Mouse (Mus musculus) hindbrain, postnatal 0 days (tissue): Measurements from ENCODE around the gene Tmem189. TPM values are rescaled to one million over a fixed set of nuclear protein-coding genes. Genes with fewer than 3 reads are reported as not detected.

Experiments used
- ATAC-seq: fragments of 200-750 bp; cut with Nextera tagmentation; 2 replicates; pipeline ENCODE4 v1.8.0; 2017; ENCODE audit warnings: mild to moderate bottlenecking, moderate TSS enrichment, moderate library complexity
- DNase-seq: peaks from one replicate; pipeline ENCODE4 v3.0.0-alpha.2; 2015; ENCODE audit warnings: low spot score
- H3K27ac ChIP-seq: fragments of 300-500 bp; sonication (generic); 2 replicates; pipeline ENCODE4 v1.5.1; 2014; ENCODE audit warnings: mild to moderate bottlenecking
- H3K27me3 ChIP-seq: fragments of 300-500 bp; sonication (generic); 2 replicates; pipeline ENCODE4 v1.6.1; 2014; ENCODE audit warnings: low read length, mixed read lengths; ENCODE audit not compliant: insufficient read depth
- H3K36me3 ChIP-seq: fragments of 300-500 bp; sonication (generic); 2 replicates; pipeline ENCODE4 v1.6.1; 2014; ENCODE audit warnings: low read length, mixed read lengths; ENCODE audit not compliant: insufficient read depth
- H3K4me1 ChIP-seq: fragments of 300-500 bp; sonication (generic); 2 replicates; pipeline ENCODE4 v1.6.1; 2014; ENCODE audit warnings: antibody characterized with exemption, low read length, mixed read lengths; ENCODE audit not compliant: insufficient read depth
- H3K4me2 ChIP-seq: fragments of 300-500 bp; sonication (generic); 2 replicates; pipeline ENCODE4 v1.6.1; 2014; ENCODE audit warnings: low read depth, mild to moderate bottlenecking, low read length, moderate library complexity, mixed read lengths
- H3K4me3 ChIP-seq: fragments of 300-500 bp; sonication (generic); 2 replicates; pipeline ENCODE4 v1.5.1; 2014; ENCODE audit warnings: low read length
- H3K9ac ChIP-seq: fragments of 300-500 bp; sonication (generic); replicated peaks from 2 replicates; pipeline ENCODE4 v1.6.1; 2014; ENCODE audit warnings: mild to moderate bottlenecking, low read length, moderate library complexity, mixed read lengths
- H3K9me3 ChIP-seq: fragments of 300-500 bp; sonication (generic); 2 replicates; pipeline ENCODE4 v1.6.1; 2016; ENCODE audit warnings: low read length, mixed read lengths
- CTCF ChIP-seq: IDR thresholded peaks from 2 replicates; pipeline ENCODE4 v1.5.1; 2016; ENCODE audit warnings: antibody characterized with exemption, control low read depth, low read depth
- WGBS: fragments of 180-500 bp; shearing (Covaris S2); extraction: QIAGEN DNeasy Blood & Tissue Kit; methylation state at CpG from one replicate; pipeline ENCODE4 v1.1.7; 2014; 5-methylcytosine and 5-hydroxymethylcytosine counted together
- polyA plus RNA-seq: library from polyadenylated mRNA; unstranded; fragments of >200 nt; fragmentation: Nextera tagmentation; extraction: Ambion mirVana; gene quantifications from 2 replicates; pipeline ENCODE4 v1.2.1, GENCODE M21; 2015
- total RNA-seq: library from RNA; depleted of rRNA; stranded (reverse); fragments of >200 nt; gene quantifications from 2 replicates; pipeline ENCODE4 v1.2.3, GENCODE M21; 2014

The Tmem189 gene
- total and polyA plus RNA-seq, 2 experiments from 2014 or later: 41.4 to 79.9 TPM

DNA sequence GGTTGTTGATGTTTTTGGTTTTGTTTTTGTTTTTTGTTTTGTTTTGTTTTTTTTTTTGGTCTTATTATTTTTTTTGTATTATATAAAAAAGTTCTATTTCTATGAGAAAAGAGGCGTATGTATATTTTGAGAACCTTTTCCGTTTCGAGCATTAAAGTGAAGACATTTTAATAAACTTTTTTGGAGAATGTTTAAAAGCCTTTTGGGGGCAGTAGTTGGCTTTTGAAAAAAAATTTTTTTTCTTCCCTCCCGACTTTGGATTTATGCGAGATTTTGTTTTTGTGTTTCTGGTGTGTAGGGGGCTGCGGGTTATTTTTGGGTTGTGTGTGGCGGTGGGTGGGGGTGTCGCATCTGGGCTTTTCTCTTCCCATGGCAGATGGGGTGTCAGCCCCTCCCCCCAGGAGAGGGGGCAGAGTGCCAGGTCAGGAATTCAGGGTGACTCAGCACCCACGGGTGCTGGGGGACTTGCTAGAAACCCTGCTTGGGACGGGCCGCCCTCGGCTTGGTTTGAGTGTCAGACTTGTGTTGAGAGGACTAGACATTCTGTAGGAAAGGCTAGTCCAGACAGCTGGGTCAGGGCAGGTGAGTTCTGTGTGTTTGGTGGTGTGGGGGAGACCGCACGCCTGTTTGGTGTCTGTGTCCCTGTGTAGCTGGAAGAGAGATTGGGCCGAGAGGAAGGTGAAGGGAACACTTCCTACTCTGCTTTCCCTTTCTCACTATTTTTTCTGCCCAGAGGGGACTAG, 768 bp upstream of the Tmem189 start:
- peaks cover 8% of the 10 kb centered on the region; the same call in 1 of the 2 replicates for H3K27me3 ChIP-seq
- no peaks in the 10 kb centered on the region for H3K4me1 ChIP-seq
- H3K4me3 ChIP-seq: peak overlapping the region; percentile 69
- peak overlapping the region; percentile 79 for H3K4me2 ChIP-seq
- H3K27ac ChIP-seq: no peak overlapping the region
- H3K9ac ChIP-seq: peak overlapping the region; percentile 66; the same call in 1 of the 2 replicates
- ATAC-seq: no peak
- H3K36me3 ChIP-seq: no peaks in the 10 kb centered on the region
- 59% methylated on average over 15 of the region's 15 CpGs for WGBS
- DNase-seq: no peak
- TF ChIP-seq CTCF: no peak
- H3K9me3 ChIP-seq: no peaks in the 10 kb centered on the region

DNA sequence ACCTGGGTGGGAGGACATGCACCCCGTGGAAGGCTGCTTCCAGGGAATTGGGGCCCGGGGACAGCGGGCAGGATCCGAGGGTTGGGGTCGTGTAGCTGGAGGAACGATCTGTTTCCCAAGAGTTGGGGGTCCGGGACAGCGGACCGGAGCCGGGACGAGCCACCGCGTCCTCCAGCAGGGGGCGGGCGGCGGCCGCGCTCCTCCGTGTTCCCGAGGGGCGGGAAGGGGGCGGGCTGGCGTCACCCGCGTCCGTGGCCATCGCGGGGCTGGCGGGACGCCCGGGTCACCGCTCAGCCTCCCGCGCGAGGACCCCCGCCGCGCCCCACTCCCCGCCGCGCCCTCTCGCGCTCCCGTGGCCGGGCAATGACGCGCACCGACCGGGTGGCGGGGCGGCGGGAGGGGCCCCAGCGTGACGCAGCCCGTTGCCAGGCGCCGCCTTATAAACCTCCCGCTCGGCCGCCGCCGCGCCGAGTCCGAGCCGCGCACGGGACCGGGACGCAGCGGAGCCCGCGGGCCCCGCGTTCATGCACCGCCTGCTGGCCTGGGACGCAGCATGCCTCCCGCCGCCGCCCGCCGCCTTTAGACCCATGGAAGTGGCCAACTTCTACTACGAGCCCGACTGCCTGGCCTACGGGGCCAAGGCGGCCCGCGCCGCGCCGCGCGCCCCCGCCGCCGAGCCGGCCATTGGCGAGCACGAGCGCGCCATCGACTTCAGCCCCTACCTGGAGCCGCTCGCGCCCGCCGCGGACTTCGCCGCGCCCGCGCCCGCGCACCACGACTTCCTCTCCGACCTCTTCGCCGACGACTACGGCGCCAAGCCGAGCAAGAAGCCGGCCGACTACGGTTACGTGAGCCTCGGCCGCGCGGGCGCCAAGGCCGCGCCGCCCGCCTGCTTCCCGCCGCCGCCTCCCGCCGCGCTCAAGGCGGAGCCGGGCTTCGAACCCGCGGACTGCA, 847 bp downstream of the Tmem189 start, which contains the start of gene Cebpb:
Gene Cebpb (plus strand): TSS at position 418 of the 954 bp plus-strand sequence.
- peaks cover 8% of the 10 kb centered on the region; the same call in 1 of the 2 replicates for H3K27me3 ChIP-seq

DNA sequence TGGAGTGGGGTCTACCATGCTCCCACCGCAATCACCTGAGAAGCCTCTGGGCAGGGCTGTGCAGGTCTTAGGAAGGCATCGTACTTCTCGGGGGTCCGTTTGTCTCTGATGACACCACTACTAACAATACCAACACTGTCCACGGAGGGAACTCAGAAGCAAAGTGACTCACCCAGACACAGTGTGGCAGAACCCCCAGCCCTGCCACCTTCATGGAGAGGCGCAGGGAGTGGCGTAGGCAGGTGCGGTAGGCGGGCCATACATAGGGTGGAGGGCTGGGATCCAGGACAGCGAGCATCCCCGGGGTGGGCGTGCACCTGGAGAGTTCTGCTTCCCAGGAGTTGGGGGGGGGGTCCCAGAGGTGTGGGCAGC, 1.5 kb downstream of the Tmem189 start:
- ATAC-seq: peak; percentile 60
- Histone ChIP-seq H3K4me1 (no peaks in the 10 kb centered on the region), H3K27ac (no peak overlapping the region), H3K4me2 (peak overlapping the region; percentile 79), H3K27me3 (peaks cover 8% of the 10 kb centered on the region; the same call in 1 of the 2 replicates), H3K9me3 (no peaks in the 10 kb centered on the region), H3K4me3 (peak overlapping the region; percentile 69), H3K36me3 (no peaks in the 10 kb centered on the region), H3K9ac (no peak overlapping the region)
- no peak; the same call in 1 of the 2 replicates for TF ChIP-seq CTCF
- DNase-seq: peak; percentile 47
- 24% methylated on average over 12 of the region's 12 CpGs for WGBS

More for the DNA sequence above, 847 bp downstream of the Tmem189 start, which contains the start of gene Cebpb:
- Histone ChIP-seq H3K36me3 (no peaks in the 10 kb centered on the region), H3K9ac (peak within 1 kb of the TSS; percentile 66), H3K4me3 (peak within 1 kb of the TSS; percentile 69), H3K4me1 (no peaks in the 10 kb centered on the region), H3K27ac (peak within 1 kb of the TSS; percentile 80), H3K4me2 (peak within 1 kb of the TSS; percentile 79), H3K9me3 (no peaks in the 10 kb centered on the region)
- DNase-seq (peak; percentile 81), ATAC-seq (peak; percentile 58)
- no peak; the same call in 1 of the 2 replicates for TF ChIP-seq CTCF
- WGBS: under 1% methylated on average over 81 of the region's 147 CpGs

DNA sequence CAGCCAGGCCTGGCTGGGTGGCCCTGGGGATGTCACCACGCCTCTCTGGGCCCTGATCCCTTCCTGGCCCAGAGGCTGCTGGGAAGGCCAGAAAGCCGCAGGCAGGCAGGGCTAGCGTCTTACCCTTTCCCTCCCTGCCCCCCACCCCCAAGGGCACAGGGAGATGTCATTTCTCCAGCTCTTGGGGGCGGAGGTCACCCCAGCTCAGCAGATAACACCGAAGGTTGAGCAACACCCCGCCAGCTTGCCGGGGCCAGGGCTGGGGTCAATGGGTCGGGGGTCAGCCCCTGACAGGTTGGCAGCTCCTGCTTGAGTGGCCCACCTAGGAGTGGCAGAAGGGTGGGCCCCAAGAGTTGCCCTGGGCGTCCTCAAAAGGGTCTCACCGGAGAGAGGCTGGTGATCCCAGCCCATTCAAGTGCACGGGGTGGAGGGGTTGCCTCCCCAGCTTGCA, 1.9 kb downstream of the Tmem189 start:
- WGBS: 57% methylated on average over 11 of the region's 11 CpGs
- no peak overlapping the region for H3K9ac ChIP-seq
- no peak for TF ChIP-seq CTCF
- H3K4me1 ChIP-seq: no peaks in the 10 kb centered on the region
- no peak overlapping the region for H3K4me2 ChIP-seq
- H3K27me3 ChIP-seq: peaks cover 8% of the 10 kb centered on the region; the same call in 1 of the 2 replicates
- ATAC-seq (no peak), DNase-seq (no peak)
- no peak overlapping the region for H3K4me3 ChIP-seq
- H3K36me3 ChIP-seq: no peaks in the 10 kb centered on the region
- H3K9me3 ChIP-seq: no peaks in the 10 kb centered on the region
- H3K27ac ChIP-seq: no peak overlapping the region

DNA sequence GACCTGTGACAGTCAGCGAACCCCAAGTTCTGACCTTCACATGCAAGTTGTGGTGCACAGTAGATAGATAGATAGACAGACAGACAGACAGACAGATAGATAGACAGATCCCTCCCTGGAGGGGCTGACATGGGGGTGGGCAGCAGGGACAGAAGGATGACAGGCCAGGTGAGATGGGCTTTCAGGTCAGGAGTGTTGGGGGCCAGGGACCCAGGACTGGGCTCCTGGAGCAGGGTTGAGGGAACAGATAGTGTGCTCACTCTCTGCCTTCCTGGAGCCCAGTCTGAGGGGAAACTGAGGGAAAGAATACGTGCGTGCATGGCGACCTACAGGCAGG, 2.4 kb downstream of the Tmem189 start:
- no peak overlapping the region for H3K9ac ChIP-seq
- 89% methylated on average over 4 of the region's 4 CpGs for WGBS
- no peak for TF ChIP-seq CTCF
- DNase-seq (no peak), ATAC-seq (no peak)
- H3K9me3 ChIP-seq: no peaks in the 10 kb centered on the region
- no peaks in the 10 kb centered on the region for H3K36me3 ChIP-seq
- H3K4me2 ChIP-seq: no peak overlapping the region
- no peaks in the 10 kb centered on the region for H3K4me1 ChIP-seq
- H3K4me3 ChIP-seq: no peak overlapping the region
- peaks cover 8% of the 10 kb centered on the region; the same call in 1 of the 2 replicates for H3K27me3 ChIP-seq
- H3K27ac ChIP-seq: no peak overlapping the region

DNA sequence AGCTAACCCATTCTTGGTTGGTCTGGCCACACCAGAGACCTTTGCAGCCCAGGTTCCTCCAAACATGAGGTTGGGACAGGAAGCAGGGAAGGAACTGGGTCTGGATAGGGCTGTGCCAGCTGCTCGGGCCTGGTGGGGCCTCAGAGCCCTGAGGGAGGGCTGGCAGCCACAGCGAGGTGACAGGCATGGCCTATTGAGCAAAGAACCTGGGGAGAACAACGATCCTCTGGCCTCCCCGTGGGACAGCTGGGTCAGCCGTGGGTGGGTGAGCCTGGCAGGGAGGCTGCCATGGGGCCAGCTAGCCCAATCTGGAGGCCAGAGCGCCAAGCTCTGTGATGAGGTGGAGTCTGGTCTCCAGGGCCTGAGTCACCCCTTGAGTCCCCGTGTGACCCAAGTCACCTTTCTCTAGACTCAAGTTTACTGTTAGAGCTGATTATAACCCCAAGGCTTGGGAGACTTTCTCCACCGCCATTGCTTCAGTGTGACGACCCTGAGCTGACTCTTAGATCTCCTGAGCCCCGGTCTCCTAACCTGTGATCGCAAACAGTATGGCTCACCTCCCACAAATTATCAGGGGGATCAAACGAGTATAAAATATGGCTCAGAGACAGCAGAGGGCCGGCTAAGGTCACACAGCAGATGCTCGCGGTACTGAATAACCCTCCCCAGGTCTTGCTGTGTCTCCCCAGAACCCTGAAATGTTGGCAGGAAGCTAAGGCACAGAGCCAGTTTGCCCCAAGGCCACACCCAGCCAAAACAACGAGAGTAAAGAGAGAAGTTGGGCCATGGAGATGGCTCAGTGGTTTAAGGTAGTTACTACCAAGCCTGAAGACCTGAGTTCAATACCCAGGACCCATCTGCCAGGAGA, 3.0 kb downstream of the Tmem189 start:
- Histone ChIP-seq H3K9me3 (no peaks in the 10 kb centered on the region), H3K27ac (no peak overlapping the region), H3K4me3 (no peak overlapping the region), H3K4me1 (no peaks in the 10 kb centered on the region), H3K9ac (no peak overlapping the region), H3K36me3 (no peaks in the 10 kb centered on the region), H3K4me2 (no peak overlapping the region), H3K27me3 (peaks cover 5% of the 10 kb centered on the region; the same call in 1 of the 2 replicates)
- TF ChIP-seq CTCF: no peak
- WGBS: 73% methylated on average over 16 of the region's 16 CpGs
- ATAC-seq (no peak), DNase-seq (no peak)
